Mouse (Mus musculus) small intestine, adult 2 months (tissue): ENCODE results near the gene Zmiz1. TPM values are rescaled to one million over a fixed set of nuclear protein-coding genes. Genes with fewer than 3 reads are reported as not detected.

Experiments
- H3K27ac ChIP-seq: fragments of 200-500 bp; 2 replicates; pipeline ENCODE4 v1.5.1; 2012; ENCODE audit warnings: low read depth, low read length, control low read depth, inconsistent platforms; ENCODE audit not compliant: insufficient read depth
- H3K27me3 ChIP-seq: fragments of 200-500 bp; 2 replicates; pipeline ENCODE4 v1.6.1; 2012; ENCODE audit warnings: mild to moderate bottlenecking, moderate library complexity, low read length, inconsistent platforms; ENCODE audit not compliant: control insufficient read depth, insufficient read depth
- H3K36me3 ChIP-seq: fragments of 200-500 bp; 2 replicates; pipeline ENCODE4 v1.6.1; 2012; ENCODE audit warnings: mild to moderate bottlenecking, low read length, control low read depth, inconsistent platforms; ENCODE audit not compliant: control insufficient read depth, insufficient read depth
- H3K4me1 ChIP-seq: fragments of 200-500 bp; 2 replicates; pipeline ENCODE4 v1.6.1; 2012; ENCODE audit warnings: low read length, inconsistent platforms, mixed read lengths; ENCODE audit not compliant: control insufficient read depth, insufficient read depth, insufficient read length
- H3K4me3 ChIP-seq: fragments of 200-500 bp; 2 replicates; pipeline ENCODE4 v1.5.1; 2012; ENCODE audit warnings: low read depth, mild to moderate bottlenecking, control low read depth, inconsistent platforms, low read length, moderate library complexity
- CTCF ChIP-seq: fragments of 200-500 bp; IDR thresholded peaks from 2 replicates; pipeline ENCODE4 v1.5.1; 2012; ENCODE audit warnings: low read depth, mild to moderate bottlenecking, control low read depth, inconsistent platforms, low read length, moderate library complexity, mixed read lengths; ENCODE audit not compliant: insufficient replicate concordance, insufficient read length; ENCODE audit errors: extremely low read depth
- POLR2A ChIP-seq: fragments of 200-500 bp; IDR thresholded peaks from 2 replicates; pipeline ENCODE4 v1.6.1; 2012; ENCODE audit warnings: low read depth, mild to moderate bottlenecking, control low read depth, inconsistent platforms, low read length, moderate library complexity
- WGBS: fragments of 180-500 bp; shearing (Covaris S2); methylation state at CpG from one replicate; pipeline ENCODE4 v1.1.7; 2018; 5-methylcytosine and 5-hydroxymethylcytosine counted together
- polyA plus RNA-seq: library from polyadenylated mRNA; depleted of rRNA; stranded (reverse); fragments of >200 nt; gene quantifications from 2 replicates; pipeline ENCODE4 v1.2.3, GENCODE M21; 2012; rRNA removed

Gene Zmiz1
- polyA plus RNA-seq, 1 experiment: 91.5 TPM

DNA sequence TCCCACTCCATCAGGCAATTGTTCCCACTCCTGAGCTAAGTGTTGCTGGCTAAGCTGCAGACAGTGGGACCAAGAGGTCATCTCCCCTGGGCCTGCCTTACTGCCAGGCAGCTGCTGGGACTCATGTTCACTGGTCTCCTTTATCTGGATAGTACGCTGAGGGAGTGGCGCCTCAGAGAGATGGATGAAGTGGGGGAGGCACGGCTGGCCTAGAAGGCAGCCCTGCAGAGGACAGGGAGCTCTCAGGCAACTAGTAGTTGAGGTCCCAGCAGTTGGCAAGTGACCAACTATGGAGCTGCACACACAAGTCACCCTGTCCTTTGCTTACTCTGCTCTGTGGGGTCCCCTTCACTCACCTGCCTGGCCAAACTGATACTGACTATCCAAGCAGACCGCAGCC lies 251.1 kb downstream of the Zmiz1 start:
- H3K4me3 ChIP-seq: no peak overlapping the region
- peaks cover 3% of the 10 kb centered on the region; the same call in 1 of the 2 replicates for H3K4me1 ChIP-seq
- WGBS: 54% methylated on average over 4 of the region's 4 CpGs
- no peak for TF ChIP-seq CTCF
- no peak for TF ChIP-seq POLR2A
- H3K27ac ChIP-seq: no peak overlapping the region; the same call in 1 of the 2 replicates
- no peaks in the 10 kb centered on the region for H3K27me3 ChIP-seq
- no peaks in the 10 kb centered on the region for H3K36me3 ChIP-seq

DNA sequence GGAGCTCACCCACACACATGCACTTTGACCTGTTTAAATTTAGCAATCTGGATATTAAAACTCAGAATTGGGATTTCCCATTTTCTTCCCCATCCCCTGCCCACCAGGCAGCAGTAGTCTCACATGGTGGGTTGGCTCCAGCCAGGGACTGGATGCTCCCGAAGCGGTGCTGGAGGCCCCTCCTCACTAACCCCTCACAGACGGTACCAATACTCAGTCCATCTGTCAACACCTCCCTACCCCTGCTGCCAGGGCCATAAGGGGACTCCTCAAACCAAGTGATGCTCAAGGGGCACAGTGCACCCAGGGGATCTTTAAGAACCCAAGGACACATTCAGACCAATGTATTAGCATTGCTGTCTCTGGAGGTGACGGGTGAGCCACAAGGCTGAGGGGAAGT lies 251.7 kb downstream of the Zmiz1 start:
- no peaks in the 10 kb centered on the region for H3K36me3 ChIP-seq
- no peak overlapping the region; the same call in 1 of the 2 replicates for H3K27ac ChIP-seq
- no peak overlapping the region for H3K4me3 ChIP-seq
- H3K4me1 ChIP-seq: peaks cover 3% of the 10 kb centered on the region; the same call in 1 of the 2 replicates
- H3K27me3 ChIP-seq: no peaks in the 10 kb centered on the region
- WGBS: 78% methylated on average over 4 of the region's 4 CpGs
- no peak for TF ChIP-seq POLR2A
- TF ChIP-seq CTCF: no peak

DNA sequence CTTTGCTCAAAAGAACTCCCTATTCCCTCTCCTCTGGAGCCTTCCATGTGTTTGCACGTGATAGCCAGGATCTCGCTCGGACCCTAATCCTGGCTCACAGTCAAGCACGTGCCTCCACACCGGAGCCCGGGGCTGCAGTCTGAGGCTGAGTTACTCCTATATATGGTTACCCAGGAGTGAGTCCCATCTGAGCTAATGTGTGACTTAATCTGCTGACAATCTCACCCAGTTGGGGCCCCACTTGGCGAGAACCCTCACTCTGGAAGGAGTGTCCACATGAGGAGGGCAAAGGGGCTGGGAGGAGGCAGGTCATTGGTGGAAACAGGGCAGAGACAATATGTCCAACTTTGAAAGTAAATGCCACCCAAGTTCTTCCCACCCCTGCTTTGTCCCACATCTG lies 252.2 kb downstream of the Zmiz1 start:
- Histone ChIP-seq H3K4me3 (no peak overlapping the region), H3K36me3 (no peaks in the 10 kb centered on the region), H3K4me1 (peaks cover 3% of the 10 kb centered on the region), H3K27me3 (no peaks in the 10 kb centered on the region), H3K27ac (no peak overlapping the region)
- WGBS: 24% methylated on average over 7 of the region's 7 CpGs
- TF ChIP-seq CTCF: no peak
- TF ChIP-seq POLR2A: no peak

DNA sequence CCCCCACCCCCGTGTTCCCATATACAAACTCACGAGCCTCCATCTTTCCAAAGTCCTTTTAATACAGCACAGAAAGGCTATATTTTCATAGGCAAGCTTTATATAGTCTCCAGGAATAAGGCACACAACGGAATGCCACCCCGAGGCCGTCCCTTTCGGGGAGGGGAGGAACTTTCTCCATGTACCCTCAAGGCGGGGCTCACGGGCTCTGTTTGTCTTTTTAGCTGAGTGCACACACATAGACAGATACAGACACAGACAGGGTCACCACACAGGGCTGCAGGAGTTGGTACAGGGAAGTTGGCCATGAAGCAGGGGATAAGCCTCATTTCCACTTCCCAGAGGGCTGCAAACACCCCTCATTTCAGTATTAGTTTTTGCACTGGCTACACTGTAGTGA lies 252.6 kb downstream of the Zmiz1 start:
- Histone ChIP-seq H3K27me3 (no peaks in the 10 kb centered on the region), H3K4me1 (peaks cover 5% of the 10 kb centered on the region), H3K4me3 (no peak overlapping the region), H3K36me3 (no peaks in the 10 kb centered on the region), H3K27ac (no peak overlapping the region)
- 20% methylated on average over 8 of the region's 8 CpGs for WGBS
- TF ChIP-seq CTCF: no peak
- TF ChIP-seq POLR2A: no peak

DNA sequence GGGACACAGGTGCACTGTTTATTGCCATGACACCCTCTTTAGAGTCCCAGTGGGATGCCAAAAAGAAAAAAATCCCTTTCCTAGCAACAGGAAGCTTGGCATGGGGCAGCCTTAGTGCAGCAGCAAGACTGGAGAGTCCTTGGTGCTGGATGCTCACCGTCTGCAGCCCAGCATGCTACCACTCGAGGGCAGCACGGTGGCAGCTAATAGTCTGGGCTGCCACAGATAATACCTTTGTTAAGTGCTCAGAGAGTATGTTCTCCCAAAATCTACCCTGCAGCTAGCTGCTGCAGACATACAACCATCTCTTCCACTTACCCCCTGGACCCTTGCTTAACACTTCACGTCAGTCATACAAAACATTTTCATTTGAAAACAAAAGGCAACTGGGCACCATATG lies 254.5 kb downstream of the Zmiz1 start:
- 34% methylated on average over 4 of the region's 4 CpGs for WGBS
- no peaks in the 10 kb centered on the region for H3K27me3 ChIP-seq
- H3K4me3 ChIP-seq: no peak overlapping the region
- H3K36me3 ChIP-seq: no peaks in the 10 kb centered on the region
- TF ChIP-seq POLR2A (no peak), CTCF (peak; percentile 58; the same call in 1 of the 2 replicates)
- no peak overlapping the region for H3K27ac ChIP-seq
- peaks cover 5% of the 10 kb centered on the region for H3K4me1 ChIP-seq

Other genes starting within 250 kb of the Zmiz1 start
- 66.8 and 80.1 TPM in 2 replicates for gene Ppif, start 235.0 kb downstream of the Zmiz1 start, polyA plus RNA-seq